Mouse (Mus musculus) brain, embryonic 14.5 days (tissue): ENCODE data around the gene Katnal1.

Experiments used
- CTCF ChIP-seq: fragments of 200-500 bp; IDR thresholded peaks from 2 replicates; pipeline ENCODE4 v1.5.1; 2012; ENCODE audit warnings: inconsistent platforms, mild to moderate bottlenecking, moderate library complexity, borderline replicate concordance; ENCODE audit not compliant: insufficient read depth, insufficient read length; ENCODE audit errors: extremely low read depth
- POLR2A ChIP-seq: fragments of 200-500 bp; IDR thresholded peaks from 2 replicates; pipeline ENCODE4 v1.6.1; 2012; ENCODE audit warnings: mild to moderate bottlenecking, inconsistent platforms, borderline replicate concordance; ENCODE audit not compliant: poor library complexity, insufficient read depth, insufficient read length, severe bottlenecking; ENCODE audit errors: extremely low read depth

- TF ChIP-seq CTCF = no peak
- TF ChIP-seq POLR2A = no peak
These were observed 16.9 kb downstream of the Katnal1 start for GRCm38 (mm10) chr5:148912262-148912661.
